Mouse (Mus musculus) heart, adult 2 months (tissue): ENCODE results near the gene Ddr2.

Experiments
- CTCF ChIP-seq: fragments of 200-600 bp; IDR thresholded peaks from 2 replicates; pipeline ENCODE4 v1.8.1; 2022; ENCODE audit warnings: antibody characterized with exemption, mild to moderate bottlenecking, moderate library complexity
- POLR2A ChIP-seq: fragments of 200-500 bp; IDR thresholded peaks from 2 replicates; pipeline ENCODE4 v1.6.1; 2011; ENCODE audit warnings: mild to moderate bottlenecking, low read depth, low read length, control low read depth; ENCODE audit not compliant: insufficient read depth

DNA sequence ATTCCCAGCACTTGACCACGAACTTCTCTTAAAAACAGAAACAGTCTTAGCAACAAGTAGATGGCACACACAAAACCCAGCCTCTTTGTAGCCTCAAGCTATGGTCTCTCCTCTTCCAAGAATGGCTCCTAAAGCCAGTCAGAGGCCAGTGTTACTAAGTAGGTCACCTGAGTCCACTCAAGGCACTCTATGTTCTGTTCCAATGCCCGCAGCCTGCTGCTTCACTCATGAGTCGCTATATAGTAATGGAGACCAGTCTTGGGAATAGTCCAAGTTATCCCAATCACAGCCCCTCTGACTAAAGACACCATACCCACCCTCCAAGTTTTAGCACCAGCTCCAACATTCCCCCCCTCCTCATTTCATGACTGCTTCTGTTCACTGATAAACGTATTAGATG is 35.0 kb upstream of the Ddr2 start:
- TF ChIP-seq CTCF (no peak), POLR2A (no peak)
